Mouse (Mus musculus): ENCODE measurements around the gene Ddah1.

GRCm38 (mm10) chr3:145873271-145873670 lies 114.8 kb downstream of the Ddah1 start:
- TF ChIP-seq CTCF (IDR thresholded peaks at IDR 0.05; ENCODE audit: borderline replicate concordance, insufficient read depth, low read depth, low read length) (no peak), POLR2A (IDR thresholded peaks at IDR 0.05; ENCODE audit: borderline replicate concordance, insufficient read depth, low read length) (no peak)
